Mouse (Mus musculus): ENCODE data around the gene Fam181a. TPM values are rescaled to one million over a fixed set of nuclear protein-coding genes. Genes with fewer than 3 reads are reported as not detected.

Gene Fam181a
- polyA plus RNA-seq, 1 experiment from 2014 or later = 7.7 TPM

DNA sequence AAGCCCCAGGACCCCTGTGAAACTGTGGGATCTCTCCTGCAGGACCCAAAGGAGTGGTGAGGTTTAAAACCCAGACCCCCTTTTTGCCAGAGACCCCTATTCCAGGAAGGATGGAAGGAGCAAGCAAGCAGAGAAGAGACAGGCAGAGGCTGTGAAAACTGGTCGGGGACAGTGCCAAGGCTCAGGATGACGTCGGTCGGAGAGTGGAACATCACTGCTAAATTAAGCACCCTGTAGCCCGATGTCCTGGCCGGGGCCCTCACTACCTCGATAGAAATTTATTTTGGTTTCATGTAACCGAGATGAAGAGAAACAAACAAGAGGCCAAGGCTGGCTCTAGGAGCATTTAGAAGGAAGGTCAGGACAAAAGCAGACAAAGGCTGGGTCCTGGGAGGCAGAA is 47.4 kb downstream of the Fam181a start:
- no peaks in the 10 kb centered on the region for H3K27me3 ChIP-seq (ENCODE audit: control insufficient read depth, insufficient read depth, low read depth, low read length)
- no peaks in the 10 kb centered on the region for H3K9me3 ChIP-seq (replicated peaks; ENCODE audit: control insufficient read depth, low read length, poor library complexity, severe bottlenecking)
- no peak overlapping the region for H3K27ac ChIP-seq (ENCODE audit: low read length)
- no peak overlapping the region for H3K4me3 ChIP-seq (ENCODE audit: low read depth, low read length)
- ATAC-seq = no peak
- 79% methylated on average over 8 of the region's 8 CpGs for WGBS
- no peaks in the 10 kb centered on the region for H3K36me3 ChIP-seq (ENCODE audit: control insufficient read depth, insufficient read depth, low read length)
- no peaks in the 10 kb centered on the region for H3K4me1 ChIP-seq (ENCODE audit: control insufficient read depth, insufficient read depth, low read length)
- no peak overlapping the region for H3K4me2 ChIP-seq (ENCODE audit: low read length)
- no peak overlapping the region for H3K9ac ChIP-seq (ENCODE audit: low read depth, low read length)

DNA sequence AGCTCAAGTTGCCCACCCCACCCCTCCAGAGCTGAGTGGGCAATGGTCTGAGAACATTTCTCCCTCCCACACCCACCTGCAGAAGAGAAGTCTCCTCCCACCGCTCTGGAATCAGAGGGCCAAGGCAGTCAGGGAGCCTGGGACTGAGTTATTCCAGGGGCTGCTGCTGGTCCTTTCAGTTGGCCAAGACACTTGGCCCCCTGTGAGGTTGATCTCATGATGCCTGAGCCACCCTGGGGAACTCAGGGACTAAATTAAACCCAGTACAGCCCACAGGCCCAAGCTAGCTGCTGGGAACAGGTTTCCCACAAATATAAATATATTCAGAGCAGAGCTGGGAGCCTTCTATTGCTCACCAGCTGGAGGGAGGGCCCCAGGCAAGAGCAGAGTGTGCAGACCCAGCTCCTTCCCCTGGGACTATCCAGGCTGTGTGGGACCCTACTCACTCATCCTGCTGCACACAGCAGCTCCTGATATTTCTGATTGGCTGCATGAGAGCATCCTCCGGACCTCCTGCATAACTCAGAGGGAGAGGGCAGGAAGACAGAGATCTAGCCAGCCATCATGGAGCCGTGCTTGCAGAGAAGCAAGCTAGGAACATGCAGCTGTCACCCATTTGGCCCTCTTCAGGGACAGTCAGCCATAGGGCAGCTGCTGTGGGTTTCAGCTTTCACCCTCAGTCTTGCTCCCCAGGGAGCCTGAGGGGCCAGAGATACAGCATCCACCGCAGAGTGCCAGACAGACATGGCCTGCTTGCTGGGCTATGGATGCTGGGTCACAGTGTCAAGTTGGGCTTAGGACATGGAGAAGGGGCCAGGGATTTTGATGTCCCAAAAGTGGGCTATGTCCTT is 48.4 kb downstream of the Fam181a start:
- no peaks in the 10 kb centered on the region for H3K9me3 ChIP-seq (replicated peaks; ENCODE audit: control insufficient read depth, low read length, poor library complexity, severe bottlenecking)
- H3K27ac ChIP-seq (ENCODE audit: low read length) = no peak overlapping the region
- no peak overlapping the region for H3K4me2 ChIP-seq (ENCODE audit: low read length)
- H3K4me1 ChIP-seq (ENCODE audit: control insufficient read depth, insufficient read depth, low read length) = no peaks in the 10 kb centered on the region
- no peak overlapping the region for H3K4me3 ChIP-seq (ENCODE audit: low read depth, low read length)
- 57% methylated on average over 4 of the region's 4 CpGs for WGBS
- no peak overlapping the region for H3K9ac ChIP-seq (ENCODE audit: low read depth, low read length)
- no peaks in the 10 kb centered on the region for H3K27me3 ChIP-seq (ENCODE audit: control insufficient read depth, insufficient read depth, low read depth, low read length)
- no peak for ATAC-seq
- no peaks in the 10 kb centered on the region for H3K36me3 ChIP-seq (ENCODE audit: control insufficient read depth, insufficient read depth, low read length)

DNA sequence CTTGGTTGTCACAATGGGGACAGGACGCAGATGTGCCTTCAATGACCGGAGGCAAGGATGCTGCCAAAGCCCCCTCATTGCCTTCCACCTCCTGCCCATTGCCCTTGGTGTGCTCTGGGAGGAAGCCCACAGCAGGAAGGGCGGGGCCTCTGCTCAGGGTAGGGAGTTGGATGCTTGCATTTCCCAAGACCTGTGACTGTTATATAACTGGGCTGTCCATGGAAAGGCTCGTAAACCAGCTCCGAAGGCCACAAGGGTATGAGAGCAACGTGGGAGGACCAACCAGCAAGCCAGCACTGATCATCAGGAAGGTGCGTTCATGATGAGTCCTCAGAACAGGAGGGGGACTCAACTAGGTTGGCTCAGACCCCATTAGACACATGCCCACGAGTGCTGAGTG is 50.0 kb downstream of the Fam181a start:
- Histone ChIP-seq H3K4me3 (ENCODE audit: low read depth, low read length) (no peak overlapping the region), H3K27me3 (ENCODE audit: control insufficient read depth, insufficient read depth, low read depth, low read length) (no peaks in the 10 kb centered on the region), H3K36me3 (ENCODE audit: control insufficient read depth, insufficient read depth, low read length) (no peaks in the 10 kb centered on the region), H3K27ac (ENCODE audit: low read length) (no peak overlapping the region), H3K4me1 (ENCODE audit: control insufficient read depth, insufficient read depth, low read length) (no peaks in the 10 kb centered on the region), H3K9ac (ENCODE audit: low read depth, low read length) (no peak overlapping the region), H3K9me3 (replicated peaks; ENCODE audit: control insufficient read depth, low read length, poor library complexity, severe bottlenecking) (no peaks in the 10 kb centered on the region), H3K4me2 (ENCODE audit: low read length) (no peak overlapping the region)
- ATAC-seq = no peak
- 86% methylated on average over 8 of the region's 8 CpGs for WGBS

DNA sequence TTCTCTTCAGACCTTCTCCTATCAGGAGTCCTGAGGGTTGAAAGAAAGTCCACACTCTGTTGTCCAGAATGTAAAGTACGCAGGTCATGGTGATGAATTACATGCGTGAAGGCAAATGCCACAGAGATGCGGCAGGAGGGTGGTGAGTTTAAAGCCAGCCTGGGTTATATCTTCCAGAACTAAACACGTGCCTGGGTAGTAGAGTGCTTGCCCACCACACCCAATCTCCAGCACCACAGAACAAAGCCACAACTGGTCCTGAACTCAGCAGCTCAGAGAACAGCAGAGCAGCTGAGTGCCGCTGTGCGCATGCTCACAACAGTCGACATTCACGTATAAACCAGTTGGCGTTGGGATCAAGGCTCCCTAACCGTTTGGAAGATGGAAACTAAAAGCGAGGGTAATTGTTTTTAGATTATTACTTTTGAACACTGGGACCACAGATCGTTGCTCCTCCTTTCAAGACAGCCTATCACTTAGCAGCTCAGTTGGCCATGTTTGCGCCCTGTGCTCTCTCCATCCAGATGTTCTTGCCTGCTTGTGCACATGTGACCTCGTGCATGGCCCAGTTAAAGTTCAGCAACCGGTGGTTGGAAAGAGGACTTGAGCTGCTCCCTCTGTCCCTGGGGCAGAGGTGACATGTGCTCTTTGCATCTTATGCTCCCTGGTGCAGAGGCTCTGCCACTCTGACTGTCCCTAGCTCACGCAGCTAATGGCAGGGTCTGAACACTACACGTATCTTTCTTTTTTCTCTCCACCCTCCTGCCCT is 50.9 kb downstream of the Fam181a start:
- H3K4me2 ChIP-seq (ENCODE audit: low read length) = no peak overlapping the region
- H3K4me3 ChIP-seq (ENCODE audit: low read depth, low read length) = no peak overlapping the region
- 90% methylated on average over 17 of the region's 17 CpGs for WGBS
- no peaks in the 10 kb centered on the region for H3K9me3 ChIP-seq (replicated peaks; ENCODE audit: control insufficient read depth, low read length, poor library complexity, severe bottlenecking)
- H3K27me3 ChIP-seq (ENCODE audit: control insufficient read depth, insufficient read depth, low read depth, low read length) = no peaks in the 10 kb centered on the region
- no peak overlapping the region for H3K27ac ChIP-seq (ENCODE audit: low read length)
- no peaks in the 10 kb centered on the region for H3K36me3 ChIP-seq (ENCODE audit: control insufficient read depth, insufficient read depth, low read length)
- H3K4me1 ChIP-seq (ENCODE audit: control insufficient read depth, insufficient read depth, low read length) = no peaks in the 10 kb centered on the region
- no peak overlapping the region for H3K9ac ChIP-seq (ENCODE audit: low read depth, low read length)
- ATAC-seq = no peak

DNA sequence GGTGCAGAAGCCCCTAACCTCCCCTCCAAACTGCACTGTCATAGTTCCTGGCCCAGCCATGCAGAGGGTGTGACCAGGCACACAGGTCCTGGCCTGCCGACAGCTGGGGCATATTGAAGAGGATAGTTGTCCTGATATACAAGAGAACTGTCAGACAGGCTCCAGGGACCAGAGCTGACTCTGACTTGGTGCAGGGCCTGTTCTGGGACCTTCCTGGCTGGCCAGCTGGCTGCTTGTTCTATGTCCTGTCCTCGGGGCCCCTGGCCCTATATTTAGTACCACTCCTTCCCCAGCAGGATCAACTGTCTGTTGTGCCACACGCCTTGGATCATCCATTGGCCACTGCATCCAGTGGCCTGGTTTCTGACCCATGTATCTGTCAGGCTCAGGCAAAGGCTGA is 51.6 kb downstream of the Fam181a start:
- no peak overlapping the region for H3K4me2 ChIP-seq (ENCODE audit: low read length)
- 85% methylated on average over 3 of the region's 3 CpGs for WGBS
- no peak overlapping the region for H3K9ac ChIP-seq (ENCODE audit: low read depth, low read length)
- no peak for ATAC-seq
- no peaks in the 10 kb centered on the region for H3K36me3 ChIP-seq (ENCODE audit: control insufficient read depth, insufficient read depth, low read length)
- H3K9me3 ChIP-seq (replicated peaks; ENCODE audit: control insufficient read depth, low read length, poor library complexity, severe bottlenecking) = no peaks in the 10 kb centered on the region
- no peak overlapping the region for H3K4me3 ChIP-seq (ENCODE audit: low read depth, low read length)
- H3K27me3 ChIP-seq (ENCODE audit: control insufficient read depth, insufficient read depth, low read depth, low read length) = no peaks in the 10 kb centered on the region
- no peaks in the 10 kb centered on the region for H3K4me1 ChIP-seq (ENCODE audit: control insufficient read depth, insufficient read depth, low read length)
- H3K27ac ChIP-seq (ENCODE audit: low read length) = no peak overlapping the region

Other genes with a start within 250 kb of the Fam181a start
- 0.48 and 0.55 TPM in 2 replicates for gene Prima1, start 68.8 kb upstream of the Fam181a start, polyA plus RNA-seq (2015; fragmentation: Nextera tagmentation; extraction: Ambion mirVana)
- gene Asb2, start 45.0 kb downstream of the Fam181a start, polyA plus RNA-seq (2015; fragmentation: Nextera tagmentation; extraction: Ambion mirVana) = 0.80 and 0.82 TPM in 2 replicates
- gene Otub2, start 77.7 kb downstream of the Fam181a start, polyA plus RNA-seq (2015; fragmentation: Nextera tagmentation; extraction: Ambion mirVana) = 23.5 and 24.4 TPM in 2 replicates
- 1.2 and 1.4 TPM in 2 replicates for gene 9330161L09Rik, start 96.8 kb downstream of the Fam181a start, polyA plus RNA-seq (2015; fragmentation: Nextera tagmentation; extraction: Ambion mirVana)
- gene Ddx24, start 114.9 kb downstream of the Fam181a start, polyA plus RNA-seq (2015; fragmentation: Nextera tagmentation; extraction: Ambion mirVana) = 150 and 155 TPM in 2 replicates
- gene Ifi27, start 123.2 kb downstream of the Fam181a start, polyA plus RNA-seq (2015; fragmentation: Nextera tagmentation; extraction: Ambion mirVana) = 10.0 and 12.3 TPM in 2 replicates
- gene Ifi27l2a, start 132.7 kb downstream of the Fam181a start, polyA plus RNA-seq (2015; fragmentation: Nextera tagmentation; extraction: Ambion mirVana) = 1.6 and 2.3 TPM in 2 replicates
- gene Ifi27l2b, start 146.2 kb downstream of the Fam181a start, polyA plus RNA-seq (2015; fragmentation: Nextera tagmentation; extraction: Ambion mirVana) = not detected in 2 replicates
- gene Ppp4r4, start 221.3 kb downstream of the Fam181a start, polyA plus RNA-seq (2015; fragmentation: Nextera tagmentation; extraction: Ambion mirVana) = 2.8 and 3.6 TPM in 2 replicates

Data from midbrain, embryonic 16.5 days (tissue).